Mouse (Mus musculus) heart, embryonic 15.5 days (tissue): ENCODE measurements at regions not wholly inside any gene's neighbourhood (a gene's known extent, or its start where the extent isn't known, plus 50 kb on each side); places are given as distances from the start of the nearest gene placed in this dataset.

Experiments used
- ATAC-seq: fragments of 200-750 bp; cut with Nextera tagmentation; replicated peaks from 2 replicates; pipeline ENCODE4 v1.8.0; 2017; ENCODE audit warnings: low read depth, moderate TSS enrichment; ENCODE audit not compliant: insufficient number of reproducible peaks, insufficient read depth, low FRiP score
- H3K27ac ChIP-seq: fragments of 300-500 bp; sonication (generic); 2 replicates; pipeline ENCODE4 v1.5.1; 2015; ENCODE audit warnings: mild to moderate bottlenecking, inconsistent platforms
- H3K27me3 ChIP-seq: fragments of 300-500 bp; sonication (generic); 2 replicates; pipeline ENCODE4 v1.6.1; 2015; ENCODE audit warnings: inconsistent platforms
- H3K36me3 ChIP-seq: fragments of 300-500 bp; sonication (generic); 2 replicates; pipeline ENCODE4 v1.6.1; 2015; ENCODE audit warnings: mild to moderate bottlenecking, inconsistent platforms
- H3K4me1 ChIP-seq: fragments of 300-500 bp; sonication (generic); replicated peaks from 2 replicates; pipeline ENCODE4 v1.6.1; 2015; ENCODE audit warnings: inconsistent platforms
- H3K4me2 ChIP-seq: fragments of 300-500 bp; sonication (generic); 2 replicates; pipeline ENCODE4 v1.6.1; 2015; ENCODE audit warnings: inconsistent platforms, mild to moderate bottlenecking, moderate library complexity
- H3K4me3 ChIP-seq: fragments of 300-500 bp; sonication (generic); 2 replicates; pipeline ENCODE4 v1.5.1; 2015; ENCODE audit warnings: mild to moderate bottlenecking, inconsistent platforms
- H3K9ac ChIP-seq: fragments of 300-500 bp; sonication (generic); 2 replicates; pipeline ENCODE4 v1.6.1; 2015; ENCODE audit warnings: mild to moderate bottlenecking, inconsistent platforms
- H3K9me3 ChIP-seq: fragments of 300-500 bp; sonication (generic); replicated peaks from 2 replicates; pipeline ENCODE4 v1.6.1; 2016; ENCODE audit warnings: inconsistent platforms
- WGBS: fragments of 180-500 bp; shearing (Covaris S2); methylation state at CpG from one replicate; pipeline ENCODE4 v1.1.7; 2015; ENCODE audit warnings: mixed read lengths; 5-methylcytosine and 5-hydroxymethylcytosine counted together

DNA sequence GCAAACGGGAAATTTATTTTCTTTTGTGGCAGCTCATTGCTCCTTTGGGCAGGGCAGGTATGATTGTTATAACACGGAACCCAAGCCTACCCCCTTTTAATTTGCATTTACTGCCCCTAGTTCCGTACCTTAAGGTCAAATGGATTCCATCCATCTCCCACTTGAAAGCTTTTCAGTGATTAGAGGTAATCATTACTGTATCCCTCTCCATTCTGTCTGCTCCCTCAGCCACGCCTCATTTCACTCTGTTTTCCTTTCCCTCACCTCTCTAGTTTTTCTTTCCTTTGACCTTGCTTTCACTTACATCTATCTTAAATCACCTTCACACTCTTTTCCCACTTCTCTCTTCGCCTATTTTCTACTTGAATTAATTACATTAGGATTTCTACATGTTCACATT, 481.2 kb upstream of the Pdzrn3 start:
- no peak overlapping the region for H3K27ac ChIP-seq
- H3K4me1 ChIP-seq, result no peaks in the 10 kb centered on the region

GRCm38 (mm10) chr6:101840695-101841094, 463.0 kb upstream of the Pdzrn3 start:
- WGBS, result 81% methylated on average over 4 of the region's 4 CpGs
- H3K9ac ChIP-seq, result no peak overlapping the region
- H3K36me3 ChIP-seq, result no peaks in the 10 kb centered on the region
- peaks cover 5% of the 10 kb centered on the region for H3K4me1 ChIP-seq
- H3K4me2 ChIP-seq, result no peak overlapping the region
- H3K27me3 ChIP-seq, result no peaks in the 10 kb centered on the region
- ATAC-seq, result no peak
- H3K4me3 ChIP-seq, result no peak overlapping the region
- H3K27ac ChIP-seq, result no peak overlapping the region
- no peaks in the 10 kb centered on the region for H3K9me3 ChIP-seq

More for the DNA sequence above, 481.2 kb upstream of the Pdzrn3 start:
- no peaks in the 10 kb centered on the region for H3K9me3 ChIP-seq
- no peaks in the 10 kb centered on the region for H3K36me3 ChIP-seq
- no peak overlapping the region for H3K4me2 ChIP-seq
- no peak overlapping the region for H3K4me3 ChIP-seq
- WGBS, result 69% methylated on average over 5 of the region's 5 CpGs
- H3K27me3 ChIP-seq, result no peaks in the 10 kb centered on the region
- no peak for ATAC-seq
- H3K9ac ChIP-seq, result no peak overlapping the region

DNA sequence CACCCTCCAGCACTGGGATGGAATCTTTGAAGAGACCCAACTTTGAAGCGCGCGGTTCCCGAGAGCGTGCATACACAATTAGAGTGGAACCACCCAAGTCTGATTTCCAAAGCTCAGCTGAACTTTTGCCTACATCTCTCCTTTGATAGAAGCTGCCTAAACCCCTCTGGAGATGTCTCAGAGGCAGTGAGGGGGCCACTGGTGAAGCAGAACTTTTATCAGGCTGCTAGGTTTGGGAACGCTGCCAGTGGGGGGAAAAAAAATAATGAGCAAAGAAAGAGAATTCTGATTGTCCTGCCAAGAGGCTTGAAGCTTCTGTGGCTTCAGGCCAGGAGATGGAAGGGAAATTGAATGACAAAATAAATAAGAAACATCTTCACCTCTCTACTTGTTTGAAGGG, 459.9 kb upstream of the Pdzrn3 start:
- WGBS, result 63% methylated on average over 6 of the region's 6 CpGs
- H3K9me3 ChIP-seq, result no peaks in the 10 kb centered on the region
- no peaks in the 10 kb centered on the region for H3K27me3 ChIP-seq
- H3K4me1 ChIP-seq, result peaks cover 5% of the 10 kb centered on the region
- no peak overlapping the region for H3K27ac ChIP-seq
- no peak overlapping the region for H3K9ac ChIP-seq
- no peak overlapping the region for H3K4me2 ChIP-seq
- no peaks in the 10 kb centered on the region for H3K36me3 ChIP-seq
- ATAC-seq, result no peak
- no peak overlapping the region for H3K4me3 ChIP-seq

DNA sequence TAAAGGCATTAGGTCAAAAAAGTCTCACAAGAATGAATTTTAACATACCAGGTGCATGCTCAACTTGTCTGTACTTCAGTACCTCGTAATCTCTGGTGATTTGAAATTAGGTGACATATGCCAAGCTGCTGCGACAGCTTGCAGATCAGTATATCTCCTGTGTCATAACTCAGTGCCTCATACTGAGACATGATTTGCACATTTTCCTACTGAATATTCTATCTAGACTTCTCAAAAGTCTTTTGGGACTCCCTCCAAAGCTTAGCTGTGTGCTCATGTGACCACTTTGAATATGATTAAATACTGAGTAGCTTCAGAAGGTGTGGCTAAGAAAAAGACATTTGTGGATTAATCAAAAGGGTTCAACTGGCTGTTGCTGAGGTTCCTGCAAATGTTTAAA, 416.3 kb upstream of the Pdzrn3 start:
- Histone ChIP-seq H3K4me3 (no peak overlapping the region), H3K4me2 (no peak overlapping the region), H3K27me3 (no peaks in the 10 kb centered on the region), H3K36me3 (no peaks in the 10 kb centered on the region), H3K4me1 (no peaks in the 10 kb centered on the region), H3K27ac (no peak overlapping the region), H3K9me3 (no peaks in the 10 kb centered on the region), H3K9ac (no peak overlapping the region)
- ATAC-seq, result no peak
- WGBS, result 67% methylated on average over 2 of the region's 2 CpGs

DNA sequence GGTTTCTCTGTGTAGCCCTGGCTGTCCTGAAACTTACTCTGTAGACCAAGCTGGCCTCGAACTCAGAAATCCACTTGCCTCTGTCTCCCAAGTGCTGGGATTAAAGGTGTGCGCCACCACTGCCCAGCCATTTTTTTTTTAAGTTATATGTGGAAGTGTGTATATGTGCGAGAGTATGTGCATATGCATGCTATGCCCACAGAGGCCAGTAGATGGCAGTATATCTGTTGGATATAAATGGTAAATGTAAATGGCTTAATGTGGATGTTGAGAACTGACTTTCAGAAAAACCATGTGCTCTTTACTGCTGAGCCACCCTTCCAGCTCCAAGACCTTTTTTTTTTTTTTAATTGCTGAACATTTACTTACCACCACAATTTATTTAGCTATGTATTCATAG, 400.2 kb upstream of the Pdzrn3 start:
- WGBS, result 87% methylated on average over 3 of the region's 3 CpGs
- Histone ChIP-seq H3K4me1 (no peaks in the 10 kb centered on the region), H3K4me2 (no peak overlapping the region), H3K4me3 (no peak overlapping the region), H3K9ac (no peak overlapping the region), H3K9me3 (no peaks in the 10 kb centered on the region), H3K27ac (no peak overlapping the region), H3K27me3 (no peaks in the 10 kb centered on the region), H3K36me3 (no peaks in the 10 kb centered on the region)
- no peak for ATAC-seq

DNA sequence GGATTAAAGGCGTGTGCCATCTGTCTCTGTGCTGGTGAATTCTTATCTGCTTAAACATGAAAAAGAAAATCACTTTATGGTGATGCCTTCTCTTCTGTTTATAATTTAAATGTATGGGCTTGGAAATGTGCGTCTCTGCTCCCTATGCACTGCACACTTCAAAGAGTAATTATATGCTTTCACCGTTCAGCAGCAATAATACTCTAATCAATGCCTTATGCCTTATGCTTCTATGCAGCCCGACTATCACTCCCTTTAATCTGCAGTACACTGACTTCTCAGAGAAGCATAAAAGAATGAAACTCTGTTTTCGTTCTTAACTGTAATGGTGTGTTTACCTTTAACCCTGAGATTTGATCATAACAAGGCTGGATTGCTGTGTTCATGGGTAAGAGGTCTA, 395.5 kb upstream of the Pdzrn3 start:
- no peaks in the 10 kb centered on the region for H3K9me3 ChIP-seq
- H3K27me3 ChIP-seq, result no peaks in the 10 kb centered on the region
- H3K36me3 ChIP-seq, result no peaks in the 10 kb centered on the region
- no peaks in the 10 kb centered on the region for H3K4me1 ChIP-seq
- no peak overlapping the region for H3K4me2 ChIP-seq
- H3K9ac ChIP-seq, result no peak overlapping the region
- H3K4me3 ChIP-seq, result no peak overlapping the region
- no peak overlapping the region for H3K27ac ChIP-seq
- WGBS, result 77% methylated on average over 5 of the region's 5 CpGs
- no peak for ATAC-seq

DNA sequence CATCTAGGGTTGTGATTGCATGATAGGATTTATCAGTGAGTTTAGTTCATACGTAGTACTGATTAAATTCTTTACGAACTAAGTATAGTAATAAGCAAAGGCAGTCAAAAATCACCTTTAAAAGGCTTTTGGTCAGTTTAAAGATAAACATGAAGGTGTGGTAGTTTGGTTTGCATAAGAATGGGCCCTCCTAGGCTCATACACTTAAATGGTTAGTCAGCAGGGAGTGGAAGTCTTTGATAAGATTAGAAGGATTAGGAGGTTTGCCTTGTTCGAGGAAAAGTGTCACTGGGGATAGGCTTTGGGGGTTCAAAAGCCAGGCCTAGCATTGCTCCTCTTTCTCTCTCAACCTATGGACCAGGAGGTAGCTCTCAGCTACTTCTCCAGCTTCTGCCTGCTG, 357.4 kb upstream of the Pdzrn3 start:
- Histone ChIP-seq H3K27me3 (no peaks in the 10 kb centered on the region), H3K4me3 (no peak overlapping the region), H3K9me3 (no peaks in the 10 kb centered on the region), H3K9ac (no peak overlapping the region), H3K4me2 (no peak overlapping the region), H3K27ac (no peak overlapping the region), H3K36me3 (no peaks in the 10 kb centered on the region), H3K4me1 (no peaks in the 10 kb centered on the region)
- WGBS, result 35% methylated on average over 3 of the region's 3 CpGs
- ATAC-seq, result no peak

- no peak for ATAC-seq
- Histone ChIP-seq H3K9me3 (no peaks in the 10 kb centered on the region), H3K4me3 (no peak overlapping the region), H3K4me2 (no peak overlapping the region), H3K9ac (no peak overlapping the region), H3K27me3 (no peaks in the 10 kb centered on the region), H3K36me3 (no peaks in the 10 kb centered on the region), H3K4me1 (no peaks in the 10 kb centered on the region), H3K27ac (no peak overlapping the region)
Observed at GRCm38 (mm10) chr6:101720513-101720912, 342.8 kb upstream of the Pdzrn3 start.

GRCm38 (mm10) chr6:101689684-101690083, 312.0 kb upstream of the Pdzrn3 start:
- no peaks in the 10 kb centered on the region for H3K36me3 ChIP-seq
- H3K27ac ChIP-seq, result no peak overlapping the region
- 85% methylated on average over 2 of the region's 2 CpGs for WGBS
- H3K4me1 ChIP-seq, result no peaks in the 10 kb centered on the region
- no peak overlapping the region for H3K9ac ChIP-seq
- H3K27me3 ChIP-seq, result no peaks in the 10 kb centered on the region
- no peak overlapping the region for H3K4me2 ChIP-seq
- no peak for ATAC-seq
- H3K4me3 ChIP-seq, result no peak overlapping the region
- H3K9me3 ChIP-seq, result no peaks in the 10 kb centered on the region

DNA sequence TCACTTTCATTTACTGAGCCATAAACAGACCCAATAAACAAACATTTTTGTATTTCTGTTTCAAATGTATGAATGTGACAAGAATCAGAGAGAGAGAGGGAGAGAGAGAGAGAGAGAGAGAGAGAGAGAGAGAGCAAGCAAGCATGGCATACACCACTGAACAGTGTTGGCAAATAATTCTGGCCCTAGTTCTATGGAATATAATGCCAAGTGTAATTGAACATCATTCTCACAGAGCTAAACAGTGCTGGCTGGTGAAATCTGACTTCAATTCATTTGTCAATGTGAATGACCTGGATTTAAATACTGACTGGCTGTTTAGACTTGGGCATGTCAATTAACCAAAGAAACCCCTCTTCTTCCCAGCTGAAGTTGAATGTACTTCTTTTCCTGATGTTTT, 308.9 kb upstream of the Pdzrn3 start:
- Histone ChIP-seq H3K4me1 (no peaks in the 10 kb centered on the region), H3K27me3 (no peaks in the 10 kb centered on the region), H3K9me3 (no peaks in the 10 kb centered on the region), H3K36me3 (no peaks in the 10 kb centered on the region), H3K4me3 (no peak overlapping the region), H3K9ac (no peak overlapping the region), H3K27ac (no peak overlapping the region), H3K4me2 (no peak overlapping the region)
- no peak for ATAC-seq

DNA sequence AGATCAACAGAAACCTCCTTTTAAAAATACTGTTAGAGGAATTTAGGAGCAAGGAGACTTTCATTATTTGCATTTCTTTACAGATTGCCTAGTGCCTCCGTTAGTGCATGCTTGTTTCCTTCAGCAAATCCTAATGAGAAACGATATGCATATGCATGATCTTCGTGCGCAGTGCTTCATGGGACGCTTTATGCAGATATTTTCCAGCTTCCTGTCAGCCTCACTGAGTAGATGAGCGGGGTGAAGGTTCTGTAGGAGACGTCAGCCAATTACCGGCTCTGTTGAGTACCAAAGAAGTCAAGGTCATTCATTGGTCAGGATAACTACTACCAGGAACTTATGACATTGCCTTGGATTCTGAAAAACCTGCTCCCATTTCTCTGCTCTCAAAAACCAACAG, 308.0 kb upstream of the Pdzrn3 start:
- Histone ChIP-seq H3K27ac (no peak overlapping the region), H3K4me1 (no peaks in the 10 kb centered on the region), H3K9ac (no peak overlapping the region), H3K4me2 (no peak overlapping the region), H3K4me3 (no peak overlapping the region), H3K9me3 (no peaks in the 10 kb centered on the region), H3K36me3 (no peaks in the 10 kb centered on the region), H3K27me3 (no peaks in the 10 kb centered on the region)
- ATAC-seq, result no peak
- 79% methylated on average over 8 of the region's 8 CpGs for WGBS

DNA sequence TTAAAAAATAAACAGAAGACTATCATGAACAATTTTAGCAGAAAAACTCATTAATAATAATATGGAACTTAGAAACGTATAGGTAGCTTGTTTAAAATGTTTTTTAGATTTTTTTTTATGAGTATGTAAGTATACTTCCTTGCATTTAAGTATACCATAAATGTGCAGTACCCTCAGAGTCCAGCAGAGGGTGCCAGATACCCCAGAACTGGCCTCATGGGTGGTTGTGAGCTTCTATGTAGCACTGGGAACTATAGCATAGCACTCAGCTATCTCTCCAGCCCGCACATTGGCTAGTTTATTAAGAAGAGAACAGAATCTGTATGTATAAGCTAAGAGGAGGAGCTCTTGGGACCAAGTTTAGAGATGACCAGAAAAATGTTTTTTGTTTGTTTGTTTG, 306.7 kb upstream of the Pdzrn3 start:
- Histone ChIP-seq H3K36me3 (no peaks in the 10 kb centered on the region), H3K9me3 (no peaks in the 10 kb centered on the region), H3K27ac (no peak overlapping the region), H3K4me1 (no peaks in the 10 kb centered on the region), H3K9ac (no peak overlapping the region), H3K4me2 (no peak overlapping the region), H3K27me3 (no peaks in the 10 kb centered on the region), H3K4me3 (no peak overlapping the region)
- no peak for ATAC-seq
- 65% methylated on average over 2 of the region's 2 CpGs for WGBS

- no peaks in the 10 kb centered on the region for H3K4me1 ChIP-seq
- H3K4me2 ChIP-seq, result no peak overlapping the region
- no peak overlapping the region for H3K4me3 ChIP-seq
- no peaks in the 10 kb centered on the region for H3K36me3 ChIP-seq
- no peaks in the 10 kb centered on the region for H3K9me3 ChIP-seq
- no peak overlapping the region for H3K9ac ChIP-seq
- no peak for ATAC-seq
- H3K27me3 ChIP-seq, result no peaks in the 10 kb centered on the region
- 69% methylated on average over 4 of the region's 4 CpGs for WGBS
- no peak overlapping the region for H3K27ac ChIP-seq
Observed at GRCm38 (mm10) chr6:101674846-101675245, 297.1 kb upstream of the Pdzrn3 start.
